Mouse (Mus musculus) kidney, embryonic 16.5 days (tissue): ENCODE data around the gene 1110059E24Rik. TPM values are rescaled to one million over a fixed set of nuclear protein-coding genes. Genes with fewer than 3 reads are reported as not detected.
A peak's percentile ranks its signal among the peaks of the same experiment; 100 is the strongest.

Source experiments
- ATAC-seq: fragments of 200-750 bp; cut with Nextera tagmentation; 2 replicates; pipeline ENCODE4 v1.8.0; 2017; ENCODE audit warnings: moderate TSS enrichment; ENCODE audit not compliant: low FRiP score, low TSS enrichment
- H3K27ac ChIP-seq: fragments of 300-500 bp; sonication (generic); 2 replicates; pipeline ENCODE4 v1.5.1; 2014; ENCODE audit warnings: low read length
- H3K27me3 ChIP-seq: fragments of 300-500 bp; sonication (generic); 2 replicates; pipeline ENCODE4 v1.6.1; 2014; ENCODE audit warnings: low read length, control low read depth, mixed read lengths; ENCODE audit not compliant: insufficient read depth
- H3K36me3 ChIP-seq: fragments of 300-500 bp; sonication (generic); 2 replicates; pipeline ENCODE4 v1.6.1; 2014; ENCODE audit warnings: low read length, control low read depth, mixed read lengths; ENCODE audit not compliant: insufficient read depth
- H3K4me1 ChIP-seq: fragments of 300-500 bp; sonication (generic); 2 replicates; pipeline ENCODE4 v1.6.1; 2014; ENCODE audit warnings: low read length, control low read depth, mixed read lengths; ENCODE audit not compliant: insufficient read depth
- H3K4me2 ChIP-seq: fragments of 300-500 bp; sonication (generic); replicated peaks from 2 replicates; pipeline ENCODE4 v1.6.1; 2014; ENCODE audit warnings: low read depth, low read length
- H3K4me3 ChIP-seq: fragments of 300-500 bp; sonication (generic); 2 replicates; pipeline ENCODE4 v1.5.1; 2014; ENCODE audit warnings: mild to moderate bottlenecking, low read length
- H3K9ac ChIP-seq: fragments of 300-500 bp; sonication (generic); replicated peaks from 2 replicates; pipeline ENCODE4 v1.6.1; 2014; ENCODE audit warnings: low read length
- H3K9me3 ChIP-seq: fragments of 300-500 bp; sonication (generic); 2 replicates; pipeline ENCODE4 v1.6.1; 2016; ENCODE audit warnings: low read length, control low read depth
- WGBS: fragments of 180-500 bp; shearing (Covaris S2); extraction: QIAGEN DNeasy Blood & Tissue Kit; methylation state at CpG from one replicate; pipeline ENCODE4 v1.1.7; 2014; 5-methylcytosine and 5-hydroxymethylcytosine counted together
- polyA plus RNA-seq: library from polyadenylated mRNA; unstranded; fragments of >200 nt; fragmentation: Nextera tagmentation; extraction: Ambion mirVana; gene quantifications from 2 replicates; pipeline ENCODE4 v1.2.1, GENCODE M21; 2015

The 1110059E24Rik gene
- polyA plus RNA-seq, 1 experiment from 2014 or later, result 68.6 TPM

DNA sequence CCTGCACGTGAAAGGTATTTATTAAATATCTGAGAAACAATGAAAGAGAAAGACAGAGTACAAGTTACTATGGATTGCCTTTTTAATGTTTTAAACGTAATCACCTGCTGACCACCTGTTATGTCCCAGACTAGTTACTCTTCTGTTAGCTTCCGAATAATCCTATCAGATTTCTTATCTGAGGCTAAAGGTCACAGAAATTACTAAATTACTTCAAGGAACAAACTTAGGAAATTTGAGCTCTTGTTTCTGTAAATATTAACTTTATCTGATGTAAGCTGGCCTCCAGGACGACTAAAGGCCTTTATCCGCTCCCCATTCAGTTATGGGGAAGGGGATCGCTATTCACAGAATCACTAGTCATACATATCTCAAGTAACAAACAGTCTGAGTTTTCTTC lies 1.1 kb downstream of the 1110059E24Rik start:
- Histone ChIP-seq H3K4me1 (peaks cover 29% of the 10 kb centered on the region), H3K27ac (peak overlapping the region; percentile 99), H3K9ac (peak overlapping the region; percentile 68), H3K4me2 (peak overlapping the region; percentile 73), H3K9me3 (no peaks in the 10 kb centered on the region), H3K4me3 (peak overlapping the region; percentile 92), H3K36me3 (no peaks in the 10 kb centered on the region), H3K27me3 (no peaks in the 10 kb centered on the region)
- 31% methylated on average over 6 of the region's 6 CpGs for WGBS
- ATAC-seq, result no peak

DNA sequence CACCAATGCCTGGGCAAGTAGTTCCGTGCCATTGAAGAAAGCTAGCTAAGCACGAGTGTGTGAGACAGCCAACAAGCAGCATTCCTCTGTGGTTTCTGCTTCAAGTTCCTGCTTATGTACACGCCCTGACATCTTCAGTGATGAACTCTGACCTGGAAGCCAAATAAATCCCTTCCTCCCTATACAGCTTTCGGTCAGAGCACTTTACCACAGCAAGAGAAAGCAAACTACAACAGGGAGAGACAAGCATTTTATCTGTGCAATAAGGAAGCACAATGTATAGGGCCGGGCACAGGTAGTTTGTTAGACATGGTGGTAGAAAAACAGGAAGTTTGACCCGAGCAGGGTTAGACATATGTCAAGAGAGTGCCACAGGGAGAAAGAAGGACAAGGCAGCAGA lies 6.6 kb downstream of the 1110059E24Rik start:
- H3K27ac ChIP-seq, result no peak overlapping the region
- no peak overlapping the region for H3K4me3 ChIP-seq
- no peaks in the 10 kb centered on the region for H3K27me3 ChIP-seq
- no peak overlapping the region for H3K4me2 ChIP-seq
- H3K9me3 ChIP-seq, result no peaks in the 10 kb centered on the region
- H3K4me1 ChIP-seq, result peaks cover 10% of the 10 kb centered on the region
- no peak overlapping the region for H3K9ac ChIP-seq
- ATAC-seq, result no peak
- WGBS, result 48% methylated on average over 6 of the region's 6 CpGs
- no peaks in the 10 kb centered on the region for H3K36me3 ChIP-seq

DNA sequence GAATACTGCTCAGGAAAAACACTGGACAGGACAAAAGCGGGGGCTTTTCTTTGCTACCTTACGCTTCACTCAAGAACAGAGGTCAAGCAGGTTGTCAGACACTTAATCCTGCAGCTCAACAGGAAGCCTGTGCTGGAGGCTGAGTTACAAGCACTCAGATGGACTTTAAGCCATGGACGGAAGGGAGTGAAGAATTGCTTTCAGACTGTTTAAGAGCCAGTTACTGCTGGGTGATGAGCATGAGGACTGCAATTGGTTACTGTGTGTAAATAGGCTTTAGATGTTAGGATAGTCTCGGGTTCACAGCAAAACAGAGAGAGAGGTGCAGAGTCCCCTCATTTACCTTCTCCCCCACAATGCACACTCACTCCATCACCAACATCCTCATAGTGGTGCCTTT lies 7.5 kb downstream of the 1110059E24Rik start:
- peak; percentile 60 for ATAC-seq
- no peak overlapping the region for H3K4me2 ChIP-seq
- 35% methylated on average over 4 of the region's 4 CpGs for WGBS

DNA sequence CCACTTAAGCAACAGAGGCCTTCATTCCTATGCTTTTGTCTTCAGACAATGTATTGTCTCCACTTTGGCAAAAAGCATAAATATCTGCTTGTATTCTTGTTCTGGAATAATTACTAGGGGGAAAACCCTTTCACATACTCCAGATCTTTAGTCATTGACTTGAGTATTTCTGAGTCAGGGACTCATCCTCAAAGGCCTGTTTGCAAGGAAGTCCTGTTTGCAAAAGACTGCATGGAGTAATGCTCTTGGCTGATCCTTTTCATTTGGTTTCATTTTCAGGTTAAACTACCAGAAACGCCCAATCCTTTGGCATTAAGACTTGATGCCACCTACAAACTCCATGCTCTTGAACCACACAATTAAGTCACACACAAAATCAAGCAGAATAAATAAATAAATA lies 8.8 kb downstream of the 1110059E24Rik start:
- Histone ChIP-seq H3K9ac (no peak overlapping the region), H3K4me3 (no peak overlapping the region), H3K4me1 (0 out of 2 replicates have a peak, but pooled peaks cover 6% of the 10 kb centered on the region), H3K36me3 (no peaks in the 10 kb centered on the region), H3K4me2 (no peak overlapping the region), H3K9me3 (no peaks in the 10 kb centered on the region), H3K27me3 (no peaks in the 10 kb centered on the region), H3K27ac (no peak overlapping the region)
- WGBS, result 71% methylated on average over 1 of the region's 1 CpGs
- no peak for ATAC-seq

More for the DNA sequence above, 7.5 kb downstream of the 1110059E24Rik start:
- Histone ChIP-seq H3K9ac (no peak overlapping the region), H3K9me3 (no peaks in the 10 kb centered on the region), H3K27ac (peak overlapping the region; percentile 15; the same call in 1 of the 2 replicates), H3K4me1 (0 out of 2 replicates have a peak, but pooled peaks cover 6% of the 10 kb centered on the region), H3K36me3 (no peaks in the 10 kb centered on the region), H3K27me3 (no peaks in the 10 kb centered on the region), H3K4me3 (no peak overlapping the region)

DNA sequence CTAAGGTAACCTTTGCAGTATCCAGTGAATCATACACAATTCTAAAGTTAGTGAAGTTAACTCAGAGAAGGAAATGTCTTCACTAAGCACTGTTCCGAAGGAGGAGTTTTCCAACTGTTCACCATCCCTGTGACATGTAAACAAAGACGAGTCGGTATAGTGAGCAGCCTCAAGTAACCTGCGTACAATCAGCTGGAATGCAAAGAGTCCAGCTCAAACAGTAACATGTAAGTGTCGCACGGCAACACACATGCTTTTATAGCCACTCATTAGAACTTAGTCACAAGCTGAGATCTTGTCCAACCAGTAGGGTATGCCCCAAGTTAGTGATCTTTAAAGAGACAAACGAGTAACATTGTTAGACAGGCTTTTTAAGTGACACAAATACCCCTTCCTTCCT lies 15.1 kb downstream of the 1110059E24Rik start:
- Histone ChIP-seq H3K4me3 (no peak overlapping the region), H3K9me3 (peaks cover 5% of the 10 kb centered on the region; the same call in 1 of the 2 replicates), H3K36me3 (no peaks in the 10 kb centered on the region), H3K4me2 (no peak overlapping the region), H3K27me3 (no peaks in the 10 kb centered on the region), H3K27ac (no peak overlapping the region), H3K9ac (no peak overlapping the region), H3K4me1 (0 out of 2 replicates have a peak, but pooled peaks cover 4% of the 10 kb centered on the region)
- WGBS, result 29% methylated on average over 7 of the region's 7 CpGs
- no peak for ATAC-seq

DNA sequence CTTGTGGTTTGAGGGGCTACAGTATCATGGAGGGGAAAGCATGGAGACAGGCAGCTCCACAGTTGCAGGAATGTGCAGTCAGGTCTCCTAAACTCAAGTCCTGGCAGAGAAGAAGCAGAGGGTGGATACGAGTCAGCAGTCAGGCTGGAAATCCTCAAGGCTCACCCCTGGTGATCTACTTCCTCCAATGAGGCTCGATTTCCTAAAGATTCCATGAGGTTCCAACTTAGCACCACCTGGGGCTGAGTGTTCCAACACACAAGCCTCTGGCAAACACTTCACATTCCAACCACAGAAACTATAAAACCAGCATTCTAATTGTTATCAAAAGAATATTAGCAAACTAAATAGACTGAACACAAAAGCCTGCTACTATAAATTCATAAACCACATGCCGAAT lies 15.9 kb downstream of the 1110059E24Rik start:
- Histone ChIP-seq H3K27ac (no peak overlapping the region), H3K4me2 (no peak overlapping the region), H3K4me1 (0 out of 2 replicates have a peak, but pooled peaks cover 4% of the 10 kb centered on the region), H3K36me3 (no peaks in the 10 kb centered on the region), H3K9ac (no peak overlapping the region), H3K4me3 (no peak overlapping the region), H3K9me3 (peaks cover 5% of the 10 kb centered on the region; the same call in 1 of the 2 replicates), H3K27me3 (no peaks in the 10 kb centered on the region)
- 80% methylated on average over 3 of the region's 3 CpGs for whole genome bisulfite sequencing
- ATAC-seq, result no peak

DNA sequence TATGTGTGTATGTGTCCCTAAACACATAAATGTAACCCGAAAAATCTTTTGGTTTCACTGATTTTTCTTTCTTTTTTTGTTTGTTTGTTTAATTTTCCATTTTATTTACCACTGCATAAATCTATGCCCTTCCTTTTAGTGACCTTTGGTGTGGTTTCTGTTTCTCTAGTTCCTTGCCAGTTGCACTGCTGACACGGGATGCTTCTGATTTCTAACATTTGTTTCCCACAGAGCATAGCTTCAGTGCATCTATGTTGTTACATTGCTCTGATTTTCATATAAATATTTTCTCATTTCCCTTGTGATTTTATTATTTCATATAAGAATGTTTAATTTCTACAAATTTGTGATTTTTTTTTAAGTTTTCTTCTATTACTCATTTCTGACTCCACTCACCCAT lies 17.4 kb downstream of the 1110059E24Rik start:
- ATAC-seq, result no peak
- 74% methylated on average over 2 of the region's 2 CpGs for WGBS
- H3K9me3 ChIP-seq, result peaks cover 5% of the 10 kb centered on the region; the same call in 1 of the 2 replicates

DNA sequence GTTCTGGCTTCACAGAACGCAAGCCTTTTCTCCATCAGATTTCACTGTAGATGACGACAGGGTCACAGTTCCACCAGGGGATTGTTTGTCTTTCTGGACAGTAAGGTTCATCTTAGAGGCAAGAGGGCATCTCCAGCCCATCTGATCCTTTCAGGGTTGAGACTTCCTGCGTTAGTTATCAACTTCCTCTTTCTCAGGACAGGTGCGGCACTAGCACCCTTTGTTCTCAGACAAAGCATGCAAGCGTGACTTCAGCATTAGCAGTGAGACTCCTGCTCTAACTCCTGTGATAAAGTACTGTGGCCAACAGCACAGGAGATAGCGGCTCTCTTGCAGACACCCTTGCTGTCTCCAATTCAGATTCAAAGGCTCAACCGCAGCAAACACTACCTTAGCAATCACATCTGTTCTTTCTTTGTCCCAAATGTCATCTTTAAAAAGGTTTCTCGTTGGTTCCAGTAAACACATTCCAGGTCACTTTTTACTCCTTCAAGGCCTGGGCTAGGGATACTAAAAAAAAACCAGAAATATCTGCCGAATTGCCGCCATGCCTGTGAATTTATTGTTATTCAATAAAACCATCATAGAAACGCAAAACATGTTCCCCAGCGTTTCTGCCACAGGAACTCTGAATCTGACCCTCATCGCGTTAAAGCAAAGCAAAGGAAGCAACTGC lies 22.0 kb downstream of the 1110059E24Rik start:
- no peak for ATAC-seq
- 48% methylated on average over 14 of the region's 14 CpGs for WGBS
- Histone ChIP-seq H3K4me1 (peaks cover 11% of the 10 kb centered on the region), H3K27me3 (no peaks in the 10 kb centered on the region), H3K27ac (peak overlapping the region; percentile 38; the same call in 1 of the 2 replicates), H3K36me3 (no peaks in the 10 kb centered on the region), H3K9me3 (no peaks in the 10 kb centered on the region), H3K4me3 (no peak overlapping the region), H3K4me2 (no peak overlapping the region), H3K9ac (peak overlapping the region; percentile 28; the same call in 1 of the 2 replicates)

More for the DNA sequence above, 17.4 kb downstream of the 1110059E24Rik start:
- Histone ChIP-seq H3K9ac (no peak overlapping the region), H3K4me2 (no peak overlapping the region), H3K4me1 (peaks cover 12% of the 10 kb centered on the region), H3K27me3 (no peaks in the 10 kb centered on the region), H3K4me3 (no peak overlapping the region), H3K27ac (no peak overlapping the region), H3K36me3 (no peaks in the 10 kb centered on the region)

DNA sequence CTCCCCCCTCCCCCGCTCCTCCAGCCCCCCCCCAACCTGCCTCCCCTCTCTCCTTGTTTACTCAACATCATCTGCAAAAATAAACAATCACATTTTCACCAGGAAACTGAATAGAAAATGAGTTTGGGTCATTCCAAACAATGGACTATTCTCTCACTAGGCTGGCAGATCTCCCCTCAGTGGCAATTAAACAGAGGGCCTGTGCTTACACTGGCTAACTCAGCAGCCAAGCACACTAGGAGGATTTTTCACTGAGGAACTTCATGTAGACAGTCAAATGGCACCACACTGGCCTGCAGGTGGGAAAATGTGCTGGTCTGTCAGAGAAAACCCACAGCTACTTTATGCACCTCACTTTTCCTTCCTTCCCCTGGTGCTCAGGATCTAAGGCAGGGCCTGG lies 23.3 kb downstream of the 1110059E24Rik start:
- H3K27ac ChIP-seq, result 0 out of 2 replicates have a peak overlapping the region, but pooled peaks have one; percentile 43

DNA sequence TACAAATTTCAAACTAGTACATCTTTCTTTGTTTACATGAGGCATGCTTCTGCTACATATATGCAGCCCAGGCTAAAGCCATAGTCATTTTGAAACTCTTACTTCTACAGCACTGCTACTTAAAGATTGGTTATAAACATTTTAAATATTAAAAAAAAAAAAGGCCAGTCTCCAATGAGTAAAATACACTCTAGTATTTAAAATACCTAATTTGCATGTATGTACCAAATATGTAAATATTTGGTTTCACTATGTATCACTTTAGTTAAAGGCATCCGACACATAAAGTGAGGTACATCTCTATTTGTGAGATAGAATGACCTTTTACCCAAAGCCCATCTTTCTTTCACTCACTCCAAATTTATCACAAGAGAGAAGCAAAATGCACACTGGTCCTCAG lies 23.7 kb downstream of the 1110059E24Rik start:
- H3K4me2 ChIP-seq, result no peak overlapping the region
- no peak overlapping the region for H3K9ac ChIP-seq
- H3K4me1 ChIP-seq, result peaks cover 11% of the 10 kb centered on the region
- no peak for ATAC-seq
- no peaks in the 10 kb centered on the region for H3K9me3 ChIP-seq
- WGBS, result 90% methylated on average over 1 of the region's 1 CpGs
- H3K36me3 ChIP-seq, result no peaks in the 10 kb centered on the region
- H3K27ac ChIP-seq, result no peak overlapping the region
- no peaks in the 10 kb centered on the region for H3K27me3 ChIP-seq
- H3K4me3 ChIP-seq, result no peak overlapping the region

More for the DNA sequence above, 23.3 kb downstream of the 1110059E24Rik start:
- 43% methylated on average over 1 of the region's 1 CpGs for WGBS
- Histone ChIP-seq H3K4me1 (peaks cover 11% of the 10 kb centered on the region), H3K27me3 (no peaks in the 10 kb centered on the region), H3K4me2 (no peak overlapping the region), H3K4me3 (no peak overlapping the region), H3K36me3 (no peaks in the 10 kb centered on the region), H3K9me3 (no peaks in the 10 kb centered on the region), H3K9ac (no peak overlapping the region)
- no peak for ATAC-seq
